Mouse (Mus musculus) heart, adult 9 months (tissue): ENCODE results near the gene Abl2.
A peak's percentile ranks its signal among the peaks of the same experiment; 100 is the strongest.

Source experiments
- DNase-seq, 2 experiments: peaks; one replicate each; pipeline ENCODE4 v3.0.0; 2022; ENCODE audit warnings: low spot score in 2 of 2

Gene Abl2

GRCm38 (mm10) chr1:156669208-156669983 lies 110.8 kb downstream of the Abl2 start:
- DNase-seq, result no peak

GRCm38 (mm10) chr1:156671921-156672320 lies 113.3 kb downstream of the Abl2 start:
- no peak for DNase-seq

GRCm38 (mm10) chr1:156672720-156673475 lies 114.3 kb downstream of the Abl2 start:
- DNase-seq, result peak; percentile 19 to 31

GRCm38 (mm10) chr1:156673476-156674194 lies 115.0 kb downstream of the Abl2 start:
- peak; percentile 38 to 43 for DNase-seq

GRCm38 (mm10) chr1:156674195-156675000 lies 115.8 kb downstream of the Abl2 start, which contains the start of gene Tor3a:
Gene Tor3a, minus strand, starts transcription at chr1:156674356.
- DNase-seq, result peak; percentile 90 to 91

GRCm38 (mm10) chr1:156676171-156676570 lies 117.6 kb downstream of the Abl2 start:
- DNase-seq, result peak; percentile 25 to 68

GRCm38 (mm10) chr1:156676596-156676995 lies 118.0 kb downstream of the Abl2 start:
- DNase-seq, result no peak

GRCm38 (mm10) chr1:156677230-156677629 lies 118.6 kb downstream of the Abl2 start:
- DNase-seq, result no peak

GRCm38 (mm10) chr1:156679599-156679998 lies 121.0 kb downstream of the Abl2 start:
- no peak for DNase-seq

GRCm38 (mm10) chr1:156686025-156686661 lies 127.6 kb downstream of the Abl2 start:
- no peak for DNase-seq
